Comparison of ENCODE assay signal across 8 mouse cellular contexts in genomic region chr10:40339351-40339964, GRCm38 (mm10). TPM values are rescaled to one million over a fixed set of nuclear protein-coding genes. Genes with fewer than 3 reads are reported as not detected.
DNase-seq lines count a peak whose midpoint lies in the region; ATAC-seq and TF ChIP-seq lines count a peak whose summit lies in the region.

Gene Cdk19, plus strand, starts transcription at chr10:40339564.

- no peak for DNase-seq in frontal cortex, adult 2 months (ENCODE audit: extremely low spot score in 1 of 2, low spot score in 1 of 2)
- no peak for DNase-seq in frontal cortex, postnatal 14 days (ENCODE audit: low spot score in 2 of 2)
- DNase-seq in spleen, adult 2 months (ENCODE audit: low read depth in 1 of 2, low spot score in 2 of 2): no peak
- no peak for DNase-seq in spleen, adult 18-20 months
- no peak for DNase-seq in MN1 (ENCODE audit: low spot score)
- no peak for DNase-seq in cerebellum, adult 11 months

- ATAC-seq in hematopoietic stem cell, adult 5-6 weeks (replicated peaks in 1 of 2; ENCODE audit: insufficient read depth in 1 of 2, low FRiP score in 2 of 2, low TSS enrichment in 1 of 2, low read depth in 1 of 2, poor library complexity in 2 of 2, severe bottlenecking in 2 of 2): no peak
- ATAC-seq in neutrophil, adult 5-6 weeks (ENCODE audit: extremely low read depth, insufficient number of reproducible peaks, low FRiP score, poor library complexity, severe bottlenecking): no peak

- TF ChIP-seq CTCF in spleen, adult 2 months (IDR thresholded peaks at IDR 0.05; ENCODE audit: extremely low read depth, insufficient read depth, insufficient read length, insufficient replicate concordance): no peak

- WGBS in spleen, adult 2 months: 83% methylated on average over 13 of the region's 13 CpGs

- H3K4me1 ChIP-seq in spleen, adult 2 months (ENCODE audit: control insufficient read depth, insufficient read depth, insufficient read length): no peaks in the 10 kb centered on the region

- no peak for TF ChIP-seq POLR2A in spleen, adult 2 months (IDR thresholded peaks at IDR 0.05; ENCODE audit: low read depth, low read length)

- no peak within 1 kb of the TSS for H3K27ac ChIP-seq in spleen, adult 2 months (ENCODE audit: insufficient read depth, low read length)

- no peaks in the 10 kb centered on the region for H3K27me3 ChIP-seq in spleen, adult 2 months (ENCODE audit: control insufficient read depth, insufficient read depth, low read length)

- no peaks in the 10 kb centered on the region for H3K36me3 ChIP-seq in spleen, adult 2 months (ENCODE audit: control insufficient read depth, insufficient read depth, low read length)

- H3K4me3 ChIP-seq in spleen, adult 2 months (ENCODE audit: extremely low read depth, insufficient read depth, insufficient read length): no peak within 1 kb of the TSS

RNA-seq across cellular contexts. Expression of gene Cdk19, which starts in this region (rescaled TPM):
- 30.9 and 33.5 TPM in 2 replicates for polyA plus RNA-seq in frontal cortex, adult 2 months (2012; rRNA removed)
- 10.7 and 12.6 TPM in 2 replicates for polyA plus RNA-seq in spleen, adult 2 months (2012; rRNA removed)
- 83.1 and 114 TPM in 2 replicates for total RNA-seq in hematopoietic stem cell, adult 5-6 weeks (2017)
- 63.7 and 65.8 TPM in 2 replicates for total RNA-seq in neutrophil, adult 5-6 weeks (2017)
